Mouse (Mus musculus): ENCODE data around the gene Plekha6. TPM values are rescaled to one million over a fixed set of nuclear protein-coding genes. Genes with fewer than 3 reads are reported as not detected.

The Plekha6 gene
- total and polyA plus RNA-seq, 3 experiments: 11.8 to 28.5 TPM; not detected in 1

DNA sequence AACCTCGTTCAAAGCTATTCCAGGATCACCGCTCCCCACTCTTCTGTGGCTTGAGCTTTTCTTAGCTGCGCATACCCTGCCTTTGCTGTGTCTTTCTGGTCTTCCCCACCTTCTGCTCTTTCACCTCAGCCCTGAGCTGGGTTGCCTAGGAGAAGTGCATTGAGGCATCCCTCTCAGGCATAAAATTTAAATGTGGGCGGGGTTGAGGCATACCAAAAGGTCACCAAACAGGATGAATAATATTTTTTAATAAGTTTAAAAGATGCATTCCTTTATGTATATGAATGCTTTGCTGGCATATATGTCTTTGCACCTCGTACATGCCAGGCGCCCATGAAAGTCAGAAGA, 75.8 kb downstream of the Plekha6 start:
- H3K4me3 ChIP-seq (ENCODE audit: control insufficient read depth in 1 of 2, insufficient read depth in 1 of 2, low read depth in 2 of 2, low read length in 2 of 2): no peak overlapping the region
- no peak overlapping the region for H3K9ac ChIP-seq (ENCODE audit: control insufficient read depth, low read depth, low read length, poor library complexity, severe bottlenecking)
- peaks cover 7 to 20% of the 10 kb centered on the region in 2 experiments for H3K4me1 ChIP-seq (ENCODE audit: control insufficient read depth in 1 of 2, insufficient read depth in 2 of 2, low read length in 2 of 2)
- no peak overlapping the region for H3K27ac ChIP-seq (ENCODE audit: control insufficient read depth, low read depth, low read length)
- no peaks in the 10 kb centered on the region for H3K9me3 ChIP-seq (replicated peaks; ENCODE audit: insufficient read depth, low read length)
- H3K36me3 ChIP-seq (ENCODE audit: control insufficient read depth in 1 of 2, insufficient read depth in 2 of 2, low read length in 2 of 2): peaks cover 0 to 22% of the 10 kb centered on the region in 2 experiments; a peak in 2 of 4 replicates
- no peak for TF ChIP-seq MAX (IDR thresholded peaks at IDR 0.05; ENCODE audit: low read length)
- TF ChIP-seq TBP (IDR thresholded peaks at IDR 0.05; ENCODE audit: low read depth, low read length): no peak
- TF ChIP-seq GATA1 (IDR thresholded peaks at IDR 0.05; ENCODE audit: low read depth, low read length): no peak
- TF ChIP-seq SIN3A (IDR thresholded peaks at IDR 0.05; ENCODE audit: low read length): no peak
- TF ChIP-seq KAT2A (conservative IDR thresholded peaks at IDR 0.05; ENCODE audit: low read depth, low read length): no peak
- TF ChIP-seq TAL1 (IDR thresholded peaks at IDR 0.05; ENCODE audit: low read length): no peak
- no peak for TF ChIP-seq SMC3 (IDR thresholded peaks at IDR 0.05; ENCODE audit: low read depth, low read length)
- DNase-seq (ENCODE audit: low read depth, low spot score): no peak
- H3K79me2 ChIP-seq (ENCODE audit: control insufficient read depth, insufficient read depth, low read length, poor library complexity): no peaks in the 10 kb centered on the region
- H3K27me3 ChIP-seq (ENCODE audit: control insufficient read depth in 1 of 2, insufficient read depth in 2 of 2, low read length in 2 of 2): no peaks in the 10 kb centered on the region

DNA sequence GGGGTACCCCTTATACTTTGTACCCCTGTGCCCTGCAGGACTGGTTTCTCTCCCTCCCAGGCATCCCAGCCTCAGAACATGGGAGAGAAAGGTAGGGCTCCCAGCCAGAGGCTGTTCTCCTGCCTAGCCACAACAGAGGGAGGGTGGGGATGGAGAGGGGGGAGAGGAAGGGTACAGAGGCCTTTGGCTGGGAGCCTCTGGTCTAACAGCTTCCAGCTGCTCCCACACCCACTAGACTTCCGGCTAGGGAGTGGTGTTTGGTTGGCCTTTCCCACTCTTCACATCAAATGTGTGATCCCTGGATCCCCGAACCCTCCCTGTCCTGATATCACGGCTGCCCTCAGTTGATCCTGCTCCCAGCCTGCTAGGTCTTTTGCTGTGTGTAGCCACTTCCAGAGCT, 76.9 kb downstream of the Plekha6 start:
- no peaks in the 10 kb centered on the region for H3K9me3 ChIP-seq (replicated peaks; ENCODE audit: insufficient read depth, low read length)
- peaks cover 0 to 29% of the 10 kb centered on the region in 2 experiments; a peak in 2 of 4 replicates for H3K36me3 ChIP-seq (ENCODE audit: control insufficient read depth in 1 of 2, insufficient read depth in 2 of 2, low read length in 2 of 2)
- H3K4me1 ChIP-seq (ENCODE audit: control insufficient read depth in 1 of 2, insufficient read depth in 2 of 2, low read length in 2 of 2): peaks cover 7 to 29% of the 10 kb centered on the region in 2 experiments
- no peaks in the 10 kb centered on the region; the same call in 1 of the 2 replicates for H3K79me2 ChIP-seq (ENCODE audit: control insufficient read depth, insufficient read depth, low read length, poor library complexity)
- no peak overlapping the region for H3K9ac ChIP-seq (ENCODE audit: control insufficient read depth, low read depth, low read length, poor library complexity, severe bottlenecking)
- no peak for TF ChIP-seq ZNF384 (IDR thresholded peaks at IDR 0.05; ENCODE audit: low read depth, low read length)
- TF ChIP-seq EP300 (IDR thresholded peaks at IDR 0.05; ENCODE audit: low read depth in 1 of 2, low read length in 2 of 2): no peak
- TF ChIP-seq ZMIZ1 (IDR thresholded peaks at IDR 0.05; ENCODE audit: low read depth, low read length): no peak
- no peak overlapping the region for H3K27ac ChIP-seq (ENCODE audit: control insufficient read depth, low read depth, low read length)
- H3K4me3 ChIP-seq (ENCODE audit: control insufficient read depth in 1 of 2, insufficient read depth in 1 of 2, low read depth in 2 of 2, low read length in 2 of 2): no peak overlapping the region
- H3K27me3 ChIP-seq (ENCODE audit: control insufficient read depth in 1 of 2, insufficient read depth in 2 of 2, low read length in 2 of 2): no peaks in the 10 kb centered on the region
- DNase-seq (ENCODE audit: low read depth, low spot score): no peak

DNA sequence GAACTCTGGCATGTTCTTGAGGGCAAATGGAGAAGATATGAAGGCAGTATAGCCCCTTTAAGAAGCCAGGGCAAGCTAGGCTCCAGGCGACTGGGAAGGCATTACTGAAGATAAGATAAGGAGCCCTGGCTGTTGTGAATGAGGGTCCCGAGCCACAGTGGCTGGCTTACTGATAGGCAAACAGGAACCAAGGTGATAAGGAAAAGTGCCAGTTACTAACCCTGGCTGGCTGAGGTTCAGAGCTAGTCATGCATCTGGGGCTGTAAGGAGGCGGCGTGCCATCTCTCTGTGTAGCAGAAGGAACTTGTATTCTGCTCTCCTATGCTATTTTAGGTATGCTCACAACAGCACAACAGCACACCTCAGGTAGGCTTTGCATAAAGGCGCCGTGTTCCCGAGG, 80.7 kb downstream of the Plekha6 start:
- Histone ChIP-seq H3K4me3 (ENCODE audit: control insufficient read depth in 1 of 2, insufficient read depth in 1 of 2, low read depth in 2 of 2, low read length in 2 of 2) (peak overlapping the region; percentile 65 to 80), H3K9ac (ENCODE audit: control insufficient read depth, low read depth, low read length, poor library complexity, severe bottlenecking) (peak overlapping the region; percentile 77), H3K27me3 (ENCODE audit: control insufficient read depth in 1 of 2, insufficient read depth in 2 of 2, low read length in 2 of 2) (no peaks in the 10 kb centered on the region), H3K9me3 (replicated peaks; ENCODE audit: insufficient read depth, low read length) (no peaks in the 10 kb centered on the region), H3K4me1 (ENCODE audit: control insufficient read depth in 1 of 2, insufficient read depth in 2 of 2, low read length in 2 of 2) (peaks cover 12 to 38% of the 10 kb centered on the region in 2 experiments), H3K27ac (ENCODE audit: control insufficient read depth, low read depth, low read length) (peak overlapping the region; percentile 82), H3K79me2 (ENCODE audit: control insufficient read depth, insufficient read depth, low read length, poor library complexity) (peaks cover 3% of the 10 kb centered on the region), H3K36me3 (ENCODE audit: control insufficient read depth in 1 of 2, insufficient read depth in 2 of 2, low read length in 2 of 2) (peaks cover 0 to 36% of the 10 kb centered on the region in 2 experiments; a peak in 2 of 4 replicates)
- peak; percentile 95 for DNase-seq (ENCODE audit: low read depth, low spot score)
- TF ChIP-seq USF1 (IDR thresholded peaks at IDR 0.05; ENCODE audit: low read depth, low read length) (no peak), ZNF384 (IDR thresholded peaks at IDR 0.05; ENCODE audit: low read depth, low read length) (peak; percentile 59), MAFK (IDR thresholded peaks at IDR 0.05; ENCODE audit: borderline replicate concordance, low read depth, low read length) (peak; percentile 90), TBP (IDR thresholded peaks at IDR 0.05; ENCODE audit: low read depth, low read length) (peak; percentile 85), MAZ (IDR thresholded peaks at IDR 0.05; ENCODE audit: low read depth, low read length) (peak; percentile 93), USF2 (IDR thresholded peaks at IDR 0.05; ENCODE audit: borderline replicate concordance in 1 of 2, insufficient read depth in 1 of 2, low read depth in 1 of 2, low read length in 2 of 2) (no peak), ZC3H11A (IDR thresholded peaks at IDR 0.05; ENCODE audit: low read depth, low read length) (no peak), TCF12 (IDR thresholded peaks at IDR 0.05; ENCODE audit: low read depth, low read length) (peak; percentile 98), E2F4 (IDR thresholded peaks at IDR 0.05; ENCODE audit: borderline replicate concordance, low read depth, low read length) (no peak), CHD2 (IDR thresholded peaks at IDR 0.05; ENCODE audit: low read length) (peak; percentile 66), JUND (IDR thresholded peaks at IDR 0.05; ENCODE audit: low read depth, low read length) (peak; percentile 68; the same call in 1 of the 2 replicates), RAD21 (IDR thresholded peaks at IDR 0.05; ENCODE audit: low read depth, low read length) (no peak), HCFC1 (IDR thresholded peaks at IDR 0.05; ENCODE audit: low read depth, low read length) (peak; percentile 57; the same call in 1 of the 2 replicates), MYC (IDR thresholded peaks at IDR 0.05; ENCODE audit: low read depth, low read length) (peak; percentile 93), ZKSCAN1 (IDR thresholded peaks at IDR 0.05; ENCODE audit: low read depth, low read length) (no peak), MAX (IDR thresholded peaks at IDR 0.05; ENCODE audit: low read length) (peak; percentile 71), RCOR1 (IDR thresholded peaks at IDR 0.05; ENCODE audit: low read depth, low read length) (peak; percentile 96), NRF1 (IDR thresholded peaks at IDR 0.05; ENCODE audit: insufficient read depth, low read depth, low read length, poor library complexity, severe bottlenecking) (no peak), EP300 (IDR thresholded peaks at IDR 0.05; ENCODE audit: low read depth in 1 of 2, low read length in 2 of 2) (peak; percentile 99 to 100), CTCF (IDR thresholded peaks at IDR 0.05 in 2 of 3, conservative IDR thresholded peaks at IDR 0.05 in 1 of 3; ENCODE audit: control insufficient read depth in 1 of 3, insufficient read depth in 1 of 3, low read depth in 2 of 3, low read length in 3 of 3, poor library complexity in 1 of 3, severe bottlenecking in 1 of 3) (no peak), SMC3 (IDR thresholded peaks at IDR 0.05; ENCODE audit: low read depth, low read length) (no peak; the same call in 1 of the 2 replicates)

Data from MEL (cell line).